Mouse (Mus musculus): Measurements from ENCODE around the gene Ablim1.

- TF ChIP-seq GATA1 (IDR thresholded peaks at IDR 0.05; ENCODE audit: low read length) (no peak), TAL1 (IDR thresholded peaks at IDR 0.05; ENCODE audit: low read length) (no peak)
Observed at GRCm38 (mm10) chr19:57229161-57229560, 85.6 kb downstream of the Ablim1 start.
